Mouse (Mus musculus) midbrain, embryonic 16.5 days (tissue): ENCODE measurements around the gene Rapgef5. TPM values are rescaled to one million over a fixed set of nuclear protein-coding genes. Genes with fewer than 3 reads are reported as not detected.

Experiments used
- ATAC-seq: fragments of 200-750 bp; cut with Nextera tagmentation; 2 replicates; pipeline ENCODE4 v1.8.0; 2017; ENCODE audit warnings: moderate TSS enrichment
- H3K27ac ChIP-seq: fragments of 300-500 bp; sonication (generic); 2 replicates; pipeline ENCODE4 v1.5.1; 2014; ENCODE audit warnings: mild to moderate bottlenecking, low read length, mixed read lengths
- H3K27me3 ChIP-seq: fragments of 300-500 bp; sonication (generic); 2 replicates; pipeline ENCODE4 v1.6.1; 2014; ENCODE audit warnings: low read depth, low read length, mixed read lengths; ENCODE audit not compliant: control insufficient read depth, insufficient read depth
- H3K36me3 ChIP-seq: fragments of 300-500 bp; sonication (generic); 2 replicates; pipeline ENCODE4 v1.6.1; 2014; ENCODE audit warnings: mild to moderate bottlenecking, low read length, moderate library complexity, mixed read lengths; ENCODE audit not compliant: control insufficient read depth, insufficient read depth
- H3K4me1 ChIP-seq: fragments of 300-500 bp; sonication (generic); 2 replicates; pipeline ENCODE4 v1.6.1; 2014; ENCODE audit warnings: mild to moderate bottlenecking, low read length, mixed read lengths; ENCODE audit not compliant: control insufficient read depth, insufficient read depth
- H3K4me2 ChIP-seq: fragments of 300-500 bp; sonication (generic); 2 replicates; pipeline ENCODE4 v1.6.1; 2014; ENCODE audit warnings: mild to moderate bottlenecking, low read length, mixed read lengths
- H3K4me3 ChIP-seq: fragments of 300-500 bp; sonication (generic); 2 replicates; pipeline ENCODE4 v1.5.1; 2014; ENCODE audit warnings: low read depth, mild to moderate bottlenecking, low read length, moderate library complexity, mixed read lengths
- H3K9ac ChIP-seq: fragments of 300-500 bp; sonication (generic); 2 replicates; pipeline ENCODE4 v1.6.1; 2014; ENCODE audit warnings: low read depth, low read length, mixed read lengths
- H3K9me3 ChIP-seq: fragments of 300-500 bp; sonication (generic); replicated peaks from 2 replicates; pipeline ENCODE4 v1.6.1; 2014; ENCODE audit warnings: mild to moderate bottlenecking, low read length, mixed read lengths; ENCODE audit not compliant: control insufficient read depth, poor library complexity, severe bottlenecking
- WGBS: fragments of 180-500 bp; shearing (Covaris S2); extraction: QIAGEN DNeasy Blood & Tissue Kit; methylation state at CpG from one replicate; pipeline ENCODE4 v1.1.7; 2014; 5-methylcytosine and 5-hydroxymethylcytosine counted together
- polyA plus RNA-seq: library from polyadenylated mRNA; unstranded; fragments of >200 nt; fragmentation: Nextera tagmentation; extraction: Ambion mirVana; gene quantifications from 2 replicates; pipeline ENCODE4 v1.2.1, GENCODE M21; 2015

Gene Rapgef5
- polyA plus RNA-seq, 1 experiment from 2014 or later, result 37.2 TPM

- no peak overlapping the region for H3K27ac ChIP-seq
- H3K4me1 ChIP-seq, result peaks cover 27% of the 10 kb centered on the region
- ATAC-seq, result no peak
- no peaks in the 10 kb centered on the region for H3K36me3 ChIP-seq
- WGBS, result 29% methylated on average over 4 of the region's 4 CpGs
- H3K4me3 ChIP-seq, result peak overlapping the region; percentile 6; the same call in 1 of the 2 replicates
- H3K27me3 ChIP-seq, result no peaks in the 10 kb centered on the region
- no peak overlapping the region for H3K9ac ChIP-seq
- peak overlapping the region; percentile 36 for H3K4me2 ChIP-seq
- H3K9me3 ChIP-seq, result no peaks in the 10 kb centered on the region
Measured at GRCm38 (mm10) chr12:117806470-117806869, 290.2 kb downstream of the Rapgef5 start.

DNA sequence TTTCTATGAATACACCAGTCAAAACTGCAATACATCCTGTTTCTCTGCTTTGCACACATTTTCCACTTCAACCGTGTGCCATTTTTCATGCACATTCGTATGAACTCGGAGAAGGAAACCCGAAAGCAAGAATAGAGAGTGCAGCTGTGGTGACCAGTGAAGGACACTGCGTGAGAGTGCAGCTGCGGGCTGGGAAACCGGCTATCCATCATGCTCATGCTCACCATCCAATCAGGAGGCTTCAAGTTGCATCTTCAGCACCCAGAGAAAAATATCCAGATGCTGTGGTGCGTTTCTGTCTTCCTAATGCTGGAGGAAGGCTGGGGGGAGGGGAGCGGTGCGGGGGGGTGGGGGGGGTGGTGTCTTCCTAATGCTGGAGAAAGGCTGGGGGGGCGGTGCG, 291.4 kb downstream of the Rapgef5 start:
- Histone ChIP-seq H3K27ac (no peak overlapping the region), H3K9ac (no peak overlapping the region), H3K4me1 (peaks cover 27% of the 10 kb centered on the region), H3K36me3 (no peaks in the 10 kb centered on the region), H3K4me2 (peak overlapping the region; percentile 56), H3K9me3 (no peaks in the 10 kb centered on the region), H3K27me3 (no peaks in the 10 kb centered on the region; the same call in 1 of the 2 replicates), H3K4me3 (peak overlapping the region; percentile 18; the same call in 1 of the 2 replicates)
- ATAC-seq, result no peak
- WGBS, result 18% methylated on average over 9 of the region's 12 CpGs

DNA sequence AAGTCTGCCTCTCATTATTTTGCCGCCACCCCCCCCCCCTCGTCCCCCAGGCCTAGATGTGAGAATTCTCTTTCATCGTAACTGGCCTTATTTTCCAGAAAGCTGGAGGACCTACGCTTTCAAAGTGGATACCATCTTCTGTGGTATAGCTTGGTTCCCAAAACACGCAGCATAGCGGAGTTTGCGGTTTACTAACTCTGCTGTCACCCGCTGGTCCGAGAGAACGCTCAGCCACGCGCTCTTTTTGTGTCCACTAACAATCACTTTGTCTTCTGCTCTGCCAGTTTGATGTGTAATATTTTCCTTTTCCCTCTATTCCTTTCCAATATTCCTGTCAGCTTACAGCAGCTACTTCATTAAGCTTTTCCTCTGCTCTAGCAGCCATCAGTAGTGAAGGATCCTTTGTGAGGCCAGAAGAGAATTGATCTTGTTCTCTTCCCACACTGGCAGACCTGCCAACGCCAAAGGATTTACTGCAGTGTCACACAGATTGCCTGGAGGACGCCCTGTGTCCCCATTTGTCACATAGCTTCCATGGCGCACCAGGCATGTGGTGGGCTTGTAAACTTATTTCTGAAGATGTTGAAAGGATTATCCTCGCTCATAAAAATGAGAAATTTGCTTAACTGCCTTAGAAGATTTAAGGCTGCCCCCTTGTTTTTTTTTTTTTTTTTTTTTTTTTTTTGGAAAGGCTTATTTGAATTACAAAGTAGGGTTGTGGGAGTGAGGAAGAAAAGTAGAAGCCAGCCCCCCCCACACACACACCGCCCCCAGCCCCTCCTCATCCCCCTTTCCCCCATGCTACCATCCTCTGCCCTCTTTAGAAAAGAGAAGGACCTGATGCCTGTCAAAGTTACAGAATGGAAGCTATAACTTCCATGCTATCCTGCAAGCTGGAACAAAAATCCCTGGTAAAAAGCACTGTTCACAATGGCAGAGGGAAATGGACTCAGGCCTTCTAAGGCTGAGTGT, 292.4 kb downstream of the Rapgef5 start:
- Histone ChIP-seq H3K9me3 (no peaks in the 10 kb centered on the region), H3K27me3 (no peaks in the 10 kb centered on the region; the same call in 1 of the 2 replicates), H3K4me1 (peaks cover 27% of the 10 kb centered on the region), H3K9ac (peak overlapping the region; percentile 35; the same call in 1 of the 2 replicates), H3K4me2 (peak overlapping the region; percentile 56), H3K4me3 (peak overlapping the region; percentile 25), H3K36me3 (no peaks in the 10 kb centered on the region), H3K27ac (peak overlapping the region; percentile 49; the same call in 1 of the 2 replicates)
- ATAC-seq, result peak; percentile 26
- 9% methylated on average over 17 of the region's 17 CpGs for WGBS
